Mouse (Mus musculus) CH12.LX (cell line): ENCODE results near the gene Afdn.

Experiments
- CTCF ChIP-seq, 2 experiments: IDR thresholded peaks in 1 of 2; conservative IDR thresholded peaks in 1 of 2; 2 replicates each; pipeline ENCODE4 v1.5.1; 2011 to 2012; ENCODE audit warnings: low read depth in 2 of 2, low read length in 2 of 2, improper control_type of control experiment in 1 of 2, inconsistent platforms in 1 of 2, mild to moderate bottlenecking in 1 of 2, moderate library complexity in 1 of 2
- IRF4 ChIP-seq: IDR thresholded peaks from 2 replicates; pipeline ENCODE4 v1.6.1; 2014; ENCODE audit warnings: low read depth, mild to moderate bottlenecking, inconsistent platforms, low read length, improper control_type of control experiment
- KAT2A ChIP-seq: IDR thresholded peaks from 2 replicates; pipeline ENCODE4 v1.6.1; 2012; ENCODE audit warnings: low read length, improper control_type of control experiment, inconsistent platforms; ENCODE audit not compliant: insufficient replicate concordance
- MAFK ChIP-seq: IDR thresholded peaks from 2 replicates; pipeline ENCODE4 v1.6.1; 2011; ENCODE audit warnings: low read length, improper control_type of control experiment; ENCODE audit not compliant: insufficient replicate concordance
- MAX ChIP-seq: IDR thresholded peaks from 2 replicates; pipeline ENCODE4 v1.6.1; 2011; ENCODE audit warnings: low read length, improper control_type of control experiment
- MEF2A ChIP-seq: IDR thresholded peaks from 2 replicates; pipeline ENCODE4 v1.6.1; 2014; ENCODE audit warnings: low read depth, mild to moderate bottlenecking, inconsistent platforms, low read length, improper control_type of control experiment, borderline replicate concordance
- MXI1 ChIP-seq: IDR thresholded peaks from 2 replicates; pipeline ENCODE4 v1.6.1; 2011; ENCODE audit warnings: mild to moderate bottlenecking, low read depth, low read length, improper control_type of control experiment
- MYC ChIP-seq: IDR thresholded peaks from 2 replicates; pipeline ENCODE4 v1.6.1; 2011; ENCODE audit warnings: low read depth, mild to moderate bottlenecking, improper control_type of control experiment, low read length
- NRF1 ChIP-seq: IDR thresholded peaks from 2 replicates; pipeline ENCODE4 v1.6.1; 2014; ENCODE audit warnings: low read depth, mild to moderate bottlenecking, inconsistent platforms, low read length, improper control_type of control experiment, moderate library complexity
- POLR2A ChIP-seq: IDR thresholded peaks from 2 replicates; pipeline ENCODE4 v1.6.1; 2011; ENCODE audit warnings: low read depth, mild to moderate bottlenecking, improper control_type of control experiment, low read length
- ZMIZ1 ChIP-seq: IDR thresholded peaks from 2 replicates; pipeline ENCODE4 v1.6.1; 2012; ENCODE audit warnings: low read depth, mild to moderate bottlenecking, inconsistent platforms, low read length, improper control_type of control experiment

- TF ChIP-seq MAX: no peak
- TF ChIP-seq MXI1: no peak
- no peak for TF ChIP-seq ZMIZ1
- TF ChIP-seq IRF4: no peak
- TF ChIP-seq CTCF (conservative IDR thresholded peaks at IDR 0.05 in 1 of 2, IDR thresholded peaks at IDR 0.05 in 1 of 2; ENCODE audit: low read depth in 2 of 2, low read length in 2 of 2): no peak
- TF ChIP-seq MAFK: no peak
- TF ChIP-seq MYC: no peak
- TF ChIP-seq POLR2A: no peak
- TF ChIP-seq NRF1: no peak
- no peak for TF ChIP-seq MEF2A
- TF ChIP-seq KAT2A: no peak
Observed at GRCm38 (mm10) chr17:13877460-13877859, 117.1 kb downstream of the Afdn start.
